Mouse (Mus musculus) right cerebral cortex, postnatal 10 days (tissue): ENCODE measurements at regions not wholly inside any gene's neighbourhood (a gene's known extent, or its start where the extent isn't known, plus 50 kb on each side); places are given as distances from the start of the nearest gene placed in this dataset.

ENCODE experiments used
- DNase-seq, 2 experiments: peaks; one replicate each; pipeline ENCODE4 v3.0.0; 2021; ENCODE audit warnings: low spot score in 2 of 2

DNA sequence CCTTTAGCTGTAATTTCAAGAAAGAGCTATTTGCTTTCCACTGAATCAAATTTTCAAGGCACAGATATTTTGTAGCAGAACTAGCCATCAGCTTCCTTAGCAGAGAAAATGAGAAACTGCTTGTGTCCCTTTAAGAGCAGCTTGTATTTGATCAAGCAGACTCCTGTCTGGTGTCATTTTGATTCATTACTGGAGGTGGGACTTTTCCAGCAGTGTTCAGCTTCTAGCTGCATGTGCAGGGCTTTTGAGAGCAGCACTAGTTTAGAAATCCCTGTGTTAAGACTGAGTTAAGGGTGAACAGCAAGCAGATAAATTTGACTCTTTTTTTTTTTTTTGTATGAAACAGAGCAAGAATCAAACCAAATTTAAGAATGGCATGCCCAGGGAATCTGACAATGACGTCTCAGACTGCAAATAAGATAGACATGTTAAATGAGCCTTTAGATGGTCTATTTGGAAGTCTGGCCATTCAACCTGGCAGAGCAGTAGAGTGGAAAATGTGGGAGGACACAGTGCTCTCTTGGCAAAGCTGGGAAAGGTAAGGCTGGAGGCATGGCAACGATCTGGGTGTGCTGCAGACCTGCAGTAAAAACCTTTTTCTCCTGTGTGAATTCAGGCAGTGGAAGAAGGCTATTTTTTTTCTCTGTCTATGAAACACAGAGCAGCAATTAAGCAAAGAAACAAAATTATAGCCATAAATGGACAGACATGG, 419.9 kb upstream of the Dmd start:
- DNase-seq: no peak

DNA sequence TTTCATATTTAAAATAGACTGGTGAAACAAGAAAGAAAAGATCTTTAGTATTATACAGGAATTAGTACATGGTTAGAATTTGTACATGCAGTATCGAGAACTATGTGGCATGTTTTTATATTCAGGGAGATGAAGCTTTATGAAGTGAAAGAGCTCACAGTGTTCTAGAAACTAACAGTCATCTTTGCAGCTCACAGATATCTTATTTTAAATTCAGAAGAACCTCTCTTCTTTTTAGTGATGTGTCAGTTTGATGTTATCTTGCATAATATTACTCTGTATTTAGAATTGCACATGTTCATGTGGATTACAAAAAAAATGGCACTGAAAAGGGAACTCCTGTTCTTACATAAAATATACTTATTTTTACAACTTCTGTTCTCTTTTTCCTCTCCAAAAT, 377.1 kb upstream of the Dmd start:
- no peak for DNase-seq

DNA sequence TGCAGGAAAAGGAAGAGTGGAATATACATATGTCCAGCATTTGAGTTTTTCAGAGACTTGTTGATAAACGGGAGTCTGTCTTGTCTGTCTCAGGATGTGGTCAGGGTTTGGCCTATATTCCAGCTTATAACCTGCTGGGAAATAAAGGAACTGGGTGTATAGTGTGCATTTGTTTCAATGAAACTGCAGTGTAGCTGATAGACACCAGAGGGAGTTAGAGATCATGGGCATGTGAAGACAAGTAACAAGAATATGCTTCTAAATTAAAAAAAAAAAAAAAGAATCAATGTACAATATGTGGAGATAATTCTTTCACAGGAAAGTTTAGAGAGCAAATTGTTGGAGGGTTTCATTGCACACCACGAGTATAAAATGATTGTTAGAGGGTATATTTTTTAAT, 335.3 kb upstream of the Dmd start:
- DNase-seq: peak in 1 of 2 experiments; percentile 14

DNA sequence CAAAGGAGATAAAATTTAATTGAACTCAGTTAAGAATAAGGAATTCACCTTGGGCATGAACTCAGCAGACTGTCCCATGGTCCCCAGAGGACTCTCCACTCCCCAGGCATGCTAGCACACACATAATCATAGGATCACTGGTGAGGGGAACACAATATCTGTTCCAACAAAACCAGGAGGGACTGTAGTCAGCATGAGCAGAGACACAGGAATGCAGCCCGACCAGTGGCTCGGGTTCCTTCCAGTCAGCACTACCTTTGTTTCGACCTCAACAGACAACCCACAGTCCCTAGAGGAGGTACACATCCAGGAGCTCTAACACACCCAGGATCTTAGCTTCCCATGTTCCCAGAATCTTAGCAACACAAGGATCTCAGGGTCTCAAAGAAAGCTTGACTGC, 298.3 kb upstream of the Dmd start:
- DNase-seq: no peak
